Mouse (Mus musculus) duodenum, adult 2 months (tissue): ENCODE data around the gene Gm10322. TPM values are rescaled to one million over a fixed set of nuclear protein-coding genes. Genes with fewer than 3 reads are reported as not detected.

Source experiments
- polyA plus RNA-seq: library from polyadenylated mRNA; depleted of rRNA; stranded (reverse); fragments of >200 nt; gene quantifications from 2 replicates; pipeline ENCODE4 v1.2.3, GENCODE M21; 2012; ENCODE audit warnings: low replicate concordance; rRNA removed

The Gm10322 gene
- 1.8 TPM in 1 of 2 replicates, not detected in the other for polyA plus RNA-seq

GRCm38 (mm10) chr10:59615981-59616520 is at the start of gene Gm10322:
Gm10322 (plus strand) TSS chr10:59616063.

GRCm38 (mm10) chr10:59616522-59616921 is 659 bp downstream of the Gm10322 start, which contains the start of gene Mcu:
Mcu (minus strand) TSS chr10:59616692.

Other genes starting within 250 kb of the Gm10322 start
- 2.0 and 2.2 TPM in 2 replicates for gene Gm10273, start 220.4 kb upstream of the Gm10322 start, polyA plus RNA-seq
- 33.3 and 76.4 TPM in 2 replicates for gene Pla2g12b, start 212.4 kb upstream of the Gm10322 start, polyA plus RNA-seq
- 0.65 TPM in 1 of 2 replicates, not detected in the other for gene Oit3, start 174.3 kb upstream of the Gm10322 start, polyA plus RNA-seq
- gene Mcu, start 629 bp downstream of the Gm10322 start, polyA plus RNA-seq = 44.2 and 72.6 TPM in 2 replicates
- gene Micu1, start 86.4 kb downstream of the Gm10322 start, polyA plus RNA-seq = 79.4 and 119 TPM in 2 replicates